Mouse (Mus musculus) embryonic fibroblast, embryonic 13.5 days (primary cell): ENCODE data around the gene Nav1.

ENCODE experiments used
- CTCF ChIP-seq: IDR thresholded peaks from 2 replicates; pipeline ENCODE4 v1.5.1; 2011; ENCODE audit warnings: mild to moderate bottlenecking, control low read depth, low read length, moderate library complexity, borderline replicate concordance; ENCODE audit not compliant: insufficient read depth
- POLR2A ChIP-seq: IDR thresholded peaks from 2 replicates; pipeline ENCODE4 v1.6.1; 2011; ENCODE audit warnings: low read depth, mild to moderate bottlenecking, control low read depth, low read length, moderate library complexity

GRCm38 (mm10) chr1:135516511-135517305 is 90.4 kb downstream of the Nav1 start:
- TF ChIP-seq POLR2A: no peak
- TF ChIP-seq CTCF: no peak
